Mouse (Mus musculus) liver, adult 2 months (tissue): ENCODE data around the gene Irgc1. TPM values are rescaled to one million over a fixed set of nuclear protein-coding genes. Genes with fewer than 3 reads are reported as not detected.

Source experiments
- DNase-seq: peaks from one replicate; pipeline ENCODE4 v3.0.0-alpha.2; 2011; ENCODE audit warnings: low read depth, low spot score; ENCODE audit errors: extremely low read depth
- H3K27ac ChIP-seq: fragments of 200-500 bp; replicated peaks from 2 replicates; pipeline ENCODE4 v1.5.1; 2012; ENCODE audit warnings: low read depth, mild to moderate bottlenecking, control low read depth, inconsistent platforms, low read length; ENCODE audit not compliant: insufficient read depth
- H3K27me3 ChIP-seq: fragments of 200-500 bp; 2 replicates; pipeline ENCODE4 v1.6.1; 2012; ENCODE audit warnings: mild to moderate bottlenecking, moderate library complexity, low read length, inconsistent platforms; ENCODE audit not compliant: control insufficient read depth, insufficient read depth
- H3K36me3 ChIP-seq: fragments of 200-500 bp; 2 replicates; pipeline ENCODE4 v1.6.1; 2012; ENCODE audit warnings: low read length, inconsistent platforms; ENCODE audit not compliant: control insufficient read depth, insufficient read depth
- H3K4me1 ChIP-seq: fragments of 200-500 bp; 2 replicates; pipeline ENCODE4 v1.6.1; 2011; ENCODE audit warnings: low read length; ENCODE audit not compliant: control insufficient read depth, insufficient read depth
- H3K4me3 ChIP-seq: fragments of 200-500 bp; 2 replicates; pipeline ENCODE4 v1.5.1; 2011; ENCODE audit warnings: low read depth, mild to moderate bottlenecking, control low read depth, low read length, moderate library complexity; ENCODE audit not compliant: insufficient read depth
- H3K79me2 ChIP-seq: fragments of 200-500 bp; 2 replicates; pipeline ENCODE4 v1.6.1; 2012; ENCODE audit warnings: inconsistent platforms, mild to moderate bottlenecking, low read length, moderate library complexity; ENCODE audit not compliant: control insufficient read depth, insufficient read depth
- H3K9ac ChIP-seq: fragments of 200-500 bp; 2 replicates; pipeline ENCODE4 v1.6.1; 2012; ENCODE audit warnings: low read depth, mild to moderate bottlenecking, control low read depth, inconsistent platforms, low read length
- CTCF ChIP-seq: fragments of 200-500 bp; IDR thresholded peaks from 2 replicates; pipeline ENCODE4 v1.5.1; 2011; ENCODE audit warnings: low read depth, low read length, control low read depth
- POLR2A ChIP-seq: fragments of 200-500 bp; IDR thresholded peaks from 2 replicates; pipeline ENCODE4 v1.6.1; 2011; ENCODE audit warnings: low read length, control low read depth; ENCODE audit not compliant: insufficient read depth; ENCODE audit errors: extremely low read depth
- WGBS: fragments of 180-500 bp; shearing (Covaris S2); methylation state at CpG from one replicate; pipeline ENCODE4 v1.1.7; 2018; 5-methylcytosine and 5-hydroxymethylcytosine counted together
- polyA plus RNA-seq: library from polyadenylated mRNA; depleted of rRNA; stranded (reverse); fragments of >200 nt; gene quantifications from 2 replicates; pipeline ENCODE4 v1.2.3, GENCODE M21; 2012
- total RNA-seq: library from RNA; depleted of rRNA; stranded (reverse); fragments of >200 nt; gene quantifications from 2 replicates; pipeline ENCODE4 v1.2.3, GENCODE M21; 2014

Irgc1 gene
- total and polyA plus RNA-seq, 2 experiments: not detected

DNA sequence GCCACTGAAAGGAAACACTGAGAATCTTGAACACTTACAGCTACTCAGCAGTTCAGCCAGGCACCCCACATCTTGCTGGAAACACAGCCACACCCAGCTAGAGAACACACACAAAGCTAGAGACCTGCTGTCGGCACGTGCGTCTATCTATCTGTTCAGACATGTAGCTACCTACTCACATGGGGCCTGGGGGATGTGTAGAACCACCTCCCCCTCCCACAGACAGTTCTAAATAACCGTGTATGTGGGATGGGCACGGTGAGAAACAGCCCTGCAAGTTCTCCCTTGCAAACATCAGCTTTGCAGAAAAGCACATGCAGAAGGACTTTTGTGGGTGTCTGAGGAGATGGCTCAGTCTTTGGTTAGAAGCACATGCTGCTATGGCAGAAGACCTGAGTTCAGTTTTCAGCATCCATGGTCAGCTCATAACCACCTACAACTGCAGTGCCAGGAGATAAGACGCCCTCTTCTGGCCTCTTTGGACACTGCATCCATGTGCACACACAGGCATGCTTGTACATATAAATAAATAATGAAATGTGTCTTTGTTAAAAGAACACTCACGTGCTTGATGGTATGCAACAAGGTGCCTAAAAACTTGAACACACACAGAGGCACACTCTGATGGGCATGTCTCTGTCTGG lies 5.3 kb downstream of the Irgc1 start:
- Histone ChIP-seq H3K4me1 (no peaks in the 10 kb centered on the region), H3K27ac (no peak overlapping the region), H3K27me3 (no peaks in the 10 kb centered on the region), H3K79me2 (no peaks in the 10 kb centered on the region), H3K9ac (no peak overlapping the region), H3K36me3 (no peaks in the 10 kb centered on the region), H3K4me3 (no peak overlapping the region)
- DNase-seq: no peak
- no peak for TF ChIP-seq CTCF
- no peak for TF ChIP-seq POLR2A
- 74% methylated on average over 7 of the region's 7 CpGs for WGBS

DNA sequence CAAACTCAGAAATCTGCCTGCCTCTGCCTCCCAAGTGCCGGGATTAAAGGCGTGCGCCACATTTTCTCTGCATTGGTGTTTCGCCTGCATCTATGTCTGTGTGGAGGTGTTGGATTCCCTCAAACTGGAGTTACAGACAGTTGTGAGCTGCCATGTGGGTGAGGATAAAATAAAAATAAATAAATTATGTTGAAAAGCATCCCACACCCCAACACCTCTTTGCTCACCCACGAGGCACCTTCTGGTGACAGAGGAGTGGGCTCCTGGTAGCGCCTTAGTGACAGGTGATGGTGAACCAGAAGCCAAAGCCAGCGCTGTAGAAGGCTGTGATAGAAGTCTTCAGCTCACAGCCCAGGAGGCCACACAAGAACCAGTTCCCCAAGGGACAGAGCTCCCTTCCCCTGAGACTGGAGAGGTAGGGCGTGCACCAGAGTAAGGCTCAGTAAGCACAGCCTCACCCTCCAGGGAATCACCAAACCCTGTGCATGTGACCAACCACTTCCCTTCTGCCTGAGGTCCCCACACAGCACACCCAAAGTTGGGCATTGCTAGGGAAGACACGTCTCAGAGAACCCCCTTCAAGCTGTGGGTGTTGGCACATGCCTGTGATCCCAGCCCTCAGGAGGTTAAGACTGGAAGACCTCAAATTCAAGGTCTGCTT lies 6.7 kb downstream of the Irgc1 start:
- WGBS: 87% methylated on average over 9 of the region's 9 CpGs
- Histone ChIP-seq H3K27me3 (no peaks in the 10 kb centered on the region), H3K4me1 (no peaks in the 10 kb centered on the region), H3K4me3 (no peak overlapping the region), H3K36me3 (no peaks in the 10 kb centered on the region), H3K9ac (no peak overlapping the region), H3K79me2 (no peaks in the 10 kb centered on the region), H3K27ac (no peak overlapping the region)
- TF ChIP-seq CTCF: no peak
- no peak for TF ChIP-seq POLR2A
- no peak for DNase-seq

DNA sequence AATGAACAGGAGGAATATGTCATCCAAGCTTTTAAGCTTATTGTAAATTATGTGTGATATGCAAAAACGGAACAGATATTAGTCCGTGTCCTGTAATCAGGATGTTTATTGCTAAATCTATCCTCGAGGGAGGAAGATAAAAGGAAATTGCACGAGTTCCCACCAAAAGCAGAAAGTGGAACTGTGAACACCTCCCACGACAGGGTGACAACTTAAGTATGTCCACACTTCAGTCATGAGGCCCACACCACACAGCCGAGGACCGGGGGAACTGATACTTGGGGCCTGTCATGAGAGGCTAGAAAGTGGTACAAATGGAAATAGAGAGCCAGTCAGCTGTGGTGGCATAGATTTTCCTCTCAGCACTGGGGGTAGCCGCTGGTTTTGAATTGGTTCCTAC lies 9.8 kb downstream of the Irgc1 start:
- Histone ChIP-seq H3K27ac (no peak overlapping the region), H3K9ac (no peak overlapping the region), H3K36me3 (no peaks in the 10 kb centered on the region), H3K79me2 (no peaks in the 10 kb centered on the region), H3K4me3 (no peak overlapping the region), H3K27me3 (no peaks in the 10 kb centered on the region), H3K4me1 (no peaks in the 10 kb centered on the region)
- DNase-seq: peak; percentile 16
- 79% methylated on average over 8 of the region's 8 CpGs for WGBS
- TF ChIP-seq POLR2A: no peak
- no peak for TF ChIP-seq CTCF

DNA sequence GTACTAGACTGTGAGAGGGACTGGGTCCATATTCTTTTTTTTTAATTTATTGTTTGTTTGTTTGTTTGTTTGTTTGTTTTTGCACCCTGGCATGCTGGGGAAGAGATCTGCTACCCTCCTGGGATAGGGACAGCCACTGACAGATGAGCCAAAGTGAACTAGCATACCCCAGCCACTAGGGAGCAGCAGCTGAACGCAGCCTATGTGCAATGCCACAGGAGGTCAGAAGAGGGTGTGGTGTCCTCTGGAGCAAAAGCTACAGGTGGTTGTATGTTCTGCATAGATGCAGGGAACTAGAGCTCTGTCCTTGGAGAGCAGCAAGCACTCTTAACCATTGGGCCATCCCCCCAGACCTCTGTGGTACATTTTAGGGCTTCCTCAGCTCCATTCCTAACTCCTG lies 10.3 kb downstream of the Irgc1 start:
- no peak overlapping the region for H3K27ac ChIP-seq
- peak; percentile 42 for DNase-seq
- H3K4me1 ChIP-seq: no peaks in the 10 kb centered on the region
- H3K79me2 ChIP-seq: no peaks in the 10 kb centered on the region
- H3K9ac ChIP-seq: no peak overlapping the region
- no peaks in the 10 kb centered on the region for H3K36me3 ChIP-seq
- no peaks in the 10 kb centered on the region for H3K27me3 ChIP-seq
- 13% methylated on average over 1 of the region's 1 CpGs for WGBS
- TF ChIP-seq CTCF: peak; percentile 99
- TF ChIP-seq POLR2A: no peak
- H3K4me3 ChIP-seq: no peak overlapping the region

DNA sequence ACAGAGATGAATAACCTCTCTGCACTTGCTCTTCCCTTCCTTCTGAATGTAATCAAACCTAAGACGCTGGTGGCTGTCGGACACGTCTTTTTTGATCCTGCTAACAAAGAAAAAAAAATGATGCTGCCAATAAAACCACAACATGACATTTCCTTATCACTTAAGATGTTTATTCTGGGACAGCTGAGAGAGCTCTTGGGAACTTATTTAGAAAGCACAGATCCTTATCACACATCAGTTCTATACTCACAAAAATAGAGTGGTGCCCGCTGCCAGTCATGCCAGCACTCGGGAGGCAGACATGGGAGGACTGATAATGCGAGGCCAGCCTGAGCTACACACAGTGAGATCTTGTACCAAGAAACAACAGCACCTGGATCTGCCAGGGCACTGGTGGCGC lies 12.2 kb downstream of the Irgc1 start:
- H3K36me3 ChIP-seq: no peaks in the 10 kb centered on the region
- H3K4me1 ChIP-seq: no peaks in the 10 kb centered on the region
- H3K9ac ChIP-seq: no peak overlapping the region
- WGBS: 73% methylated on average over 7 of the region's 7 CpGs
- no peak for DNase-seq
- no peak overlapping the region for H3K27ac ChIP-seq
- no peak overlapping the region for H3K4me3 ChIP-seq
- TF ChIP-seq CTCF (no peak), POLR2A (no peak)
- no peaks in the 10 kb centered on the region for H3K79me2 ChIP-seq
- no peaks in the 10 kb centered on the region for H3K27me3 ChIP-seq

DNA sequence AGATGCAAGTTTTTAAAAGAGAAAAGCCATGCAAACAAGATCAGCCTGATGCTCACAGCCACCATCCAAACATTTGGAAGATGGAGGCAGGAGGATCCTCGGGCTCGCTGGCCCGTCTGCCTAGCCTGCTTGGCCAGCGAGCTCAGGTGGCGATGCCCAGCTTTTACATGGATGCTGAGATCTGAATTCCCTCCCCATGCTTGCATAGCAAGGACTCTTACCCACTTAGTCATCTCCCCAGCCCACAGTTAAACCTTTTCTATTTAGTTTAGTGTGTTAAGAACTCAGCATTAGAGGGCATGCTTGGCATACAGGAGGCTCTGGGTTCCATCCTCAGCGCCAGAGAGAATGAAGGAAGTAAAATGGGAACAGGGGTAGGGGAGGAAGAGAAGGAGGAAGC lies 12.9 kb downstream of the Irgc1 start:
- H3K27ac ChIP-seq: no peak overlapping the region
- H3K4me1 ChIP-seq: no peaks in the 10 kb centered on the region
- H3K4me3 ChIP-seq: no peak overlapping the region
- no peak overlapping the region for H3K9ac ChIP-seq
- H3K79me2 ChIP-seq: no peaks in the 10 kb centered on the region
- no peak for DNase-seq
- no peak for TF ChIP-seq CTCF
- TF ChIP-seq POLR2A: no peak
- 83% methylated on average over 6 of the region's 6 CpGs for WGBS
- H3K36me3 ChIP-seq: no peaks in the 10 kb centered on the region
- no peaks in the 10 kb centered on the region for H3K27me3 ChIP-seq
